Mouse (Mus musculus): ENCODE measurements at regions not wholly inside any gene's neighbourhood (a gene's known extent, or its start where the extent isn't known, plus 50 kb on each side); places are given as distances from the start of the nearest gene placed in this dataset.

- DNase-seq (ENCODE audit: low spot score in 2 of 2): no peak
Measured at GRCm38 (mm10) chr14:62001481-62001949, 290.9 kb upstream of the Rnaseh2b start.

- DNase-seq (ENCODE audit: low spot score in 2 of 2): no peak
Measured at GRCm38 (mm10) chr14:62002131-62002530, 290.3 kb upstream of the Rnaseh2b start.

- peak; percentile 66 to 70 for DNase-seq (ENCODE audit: low spot score in 2 of 2)
Measured at GRCm38 (mm10) chr14:62003013-62003781, 289.2 kb upstream of the Rnaseh2b start.

- no peak for DNase-seq (ENCODE audit: low spot score in 2 of 2)
Measured at GRCm38 (mm10) chr14:62003797-62004196, 288.6 kb upstream of the Rnaseh2b start.

GRCm38 (mm10) chr14:62008707-62009106 is 283.7 kb upstream of the Rnaseh2b start:
- no peak for DNase-seq (ENCODE audit: low spot score in 2 of 2)

GRCm38 (mm10) chr14:62018804-62019203 is 273.6 kb upstream of the Rnaseh2b start:
- no peak for DNase-seq (ENCODE audit: low spot score in 2 of 2)

GRCm38 (mm10) chr14:62020996-62021395 is 271.4 kb upstream of the Rnaseh2b start:
- no peak for DNase-seq (ENCODE audit: low spot score in 2 of 2)

GRCm38 (mm10) chr14:62022193-62022592 is 270.2 kb upstream of the Rnaseh2b start:
- DNase-seq (ENCODE audit: low spot score in 2 of 2): no peak

GRCm38 (mm10) chr14:62023022-62023421 is 269.4 kb upstream of the Rnaseh2b start:
- DNase-seq (ENCODE audit: low spot score in 2 of 2): no peak

- DNase-seq (ENCODE audit: low spot score in 2 of 2): no peak
Measured at GRCm38 (mm10) chr14:62027751-62028279, 264.6 kb upstream of the Rnaseh2b start.

- DNase-seq (ENCODE audit: low spot score in 2 of 2): no peak
Measured at GRCm38 (mm10) chr14:62030059-62030458, 262.3 kb upstream of the Rnaseh2b start.

GRCm38 (mm10) chr14:62033661-62034060 is 258.7 kb upstream of the Rnaseh2b start:
- DNase-seq (ENCODE audit: low spot score in 2 of 2): no peak

GRCm38 (mm10) chr14:62034664-62035063 is 257.7 kb upstream of the Rnaseh2b start:
- peak; percentile 45 to 53 for DNase-seq (ENCODE audit: low spot score in 2 of 2)

GRCm38 (mm10) chr14:62035416-62035815 is 257.0 kb upstream of the Rnaseh2b start:
- no peak for DNase-seq (ENCODE audit: low spot score in 2 of 2)

GRCm38 (mm10) chr14:62037514-62037913 is 254.9 kb upstream of the Rnaseh2b start:
- DNase-seq (ENCODE audit: low spot score in 2 of 2): no peak

GRCm38 (mm10) chr14:62037917-62038316 is 254.5 kb upstream of the Rnaseh2b start:
- no peak for DNase-seq (ENCODE audit: low spot score in 2 of 2)

- peak; percentile 63 to 75 for DNase-seq (ENCODE audit: low spot score in 2 of 2)
Measured at GRCm38 (mm10) chr14:62042305-62043116, 249.9 kb upstream of the Rnaseh2b start.

GRCm38 (mm10) chr14:62043117-62043422 is 249.3 kb upstream of the Rnaseh2b start:
- DNase-seq (ENCODE audit: low spot score in 2 of 2): no peak

- no peak for DNase-seq (ENCODE audit: low spot score in 2 of 2)
Measured at GRCm38 (mm10) chr14:62050941-62051340, 241.4 kb upstream of the Rnaseh2b start.

GRCm38 (mm10) chr14:62051923-62052322 is 240.5 kb upstream of the Rnaseh2b start:
- DNase-seq (ENCODE audit: low spot score in 2 of 2): no peak

- DNase-seq (ENCODE audit: low spot score in 2 of 2): no peak
Measured at GRCm38 (mm10) chr14:62053004-62053403, 239.4 kb upstream of the Rnaseh2b start.

- no peak for DNase-seq (ENCODE audit: low spot score in 2 of 2)
Measured at GRCm38 (mm10) chr14:62057096-62057495, 235.3 kb upstream of the Rnaseh2b start.

- DNase-seq (ENCODE audit: low spot score in 2 of 2): no peak
Measured at GRCm38 (mm10) chr14:62058100-62058499, 234.3 kb upstream of the Rnaseh2b start.

Measured in right cerebral cortex, postnatal 10 days (tissue).